Mouse (Mus musculus) adrenal gland, adult 18-20 months (tissue): ENCODE measurements around the gene Pank4. TPM values are rescaled to one million over a fixed set of nuclear protein-coding genes. Genes with fewer than 3 reads are reported as not detected.

Experiments
- DNase-seq, 2 experiments: peaks; one replicate each; pipeline ENCODE4 v3.0.0; 2021 to 2022; ENCODE audit warnings: low spot score in 2 of 2
- long read RNA-seq, 2 experiments: library from polyadenylated mRNA; stranded (forward); transcript quantifications; one replicate each; pipeline ENCODE4 v2.0.0; 2021
- total RNA-seq, 2 experiments: library from RNA; stranded (reverse); gene quantifications; 1 replicate in 1 of 2; 2 replicates in 1 of 2; pipeline ENCODE4 v1.2.3; 2021

Pank4 gene
- total RNA-seq: 10 to 100 TPM; 28.3 to 31.9 TPM
- long read RNA-seq, experiment 1, transcript Pank4-201 (19 exons, 2,508 nt): major isoform, 17 of 34 reads
- long read RNA-seq, experiment 1, partial matches to known transcripts: 2 of 34 reads
- long read RNA-seq, experiment 1, other reads (novel, unspliced or antisense): 15 of 34 reads
- long read RNA-seq, experiment 2, transcript Pank4-201 (19 exons, 2,508 nt): major isoform, 53 of 90 reads
- long read RNA-seq, experiment 2, partial matches to known transcripts: 7 of 90 reads
- long read RNA-seq, experiment 2, other reads (novel, unspliced or antisense): 29 of 90 reads

DNA sequence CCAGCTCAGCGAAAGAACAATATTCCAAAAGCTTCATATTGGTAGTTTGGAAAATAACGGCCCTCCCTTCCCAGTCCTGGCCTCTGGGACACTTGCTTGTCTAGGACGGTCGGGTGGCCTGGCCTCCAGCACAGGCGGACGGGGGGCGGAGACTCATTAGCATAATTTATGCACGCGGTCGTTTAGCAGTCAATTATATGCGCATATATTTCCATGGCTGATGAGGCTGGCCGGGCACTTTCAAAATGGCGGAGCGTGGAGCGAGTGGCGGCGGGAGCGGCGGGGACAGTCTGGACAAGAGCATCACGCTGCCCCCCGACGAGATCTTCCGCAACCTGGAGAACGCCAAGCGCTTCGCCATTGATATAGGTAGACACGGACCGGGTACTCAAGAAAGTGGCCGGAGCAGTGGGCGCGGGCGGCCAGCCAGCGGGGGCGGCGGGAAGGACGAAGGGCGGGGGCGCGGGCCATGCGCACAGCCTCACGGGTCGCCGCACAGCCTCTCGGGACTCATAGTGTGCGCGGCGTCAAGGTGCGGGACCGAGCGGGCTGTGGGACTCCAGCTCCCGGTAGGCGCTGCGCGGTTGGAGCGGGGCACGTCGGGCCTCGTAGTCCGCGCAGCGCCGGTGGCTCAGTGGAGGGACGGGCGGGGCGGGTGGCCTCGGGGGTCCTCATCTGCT is at the start of gene Pank4:
Gene Pank4, plus strand, starts transcription at position 223 of the 680 bp plus-strand sequence.
- peak; percentile 81 to 85 for DNase-seq

DNA sequence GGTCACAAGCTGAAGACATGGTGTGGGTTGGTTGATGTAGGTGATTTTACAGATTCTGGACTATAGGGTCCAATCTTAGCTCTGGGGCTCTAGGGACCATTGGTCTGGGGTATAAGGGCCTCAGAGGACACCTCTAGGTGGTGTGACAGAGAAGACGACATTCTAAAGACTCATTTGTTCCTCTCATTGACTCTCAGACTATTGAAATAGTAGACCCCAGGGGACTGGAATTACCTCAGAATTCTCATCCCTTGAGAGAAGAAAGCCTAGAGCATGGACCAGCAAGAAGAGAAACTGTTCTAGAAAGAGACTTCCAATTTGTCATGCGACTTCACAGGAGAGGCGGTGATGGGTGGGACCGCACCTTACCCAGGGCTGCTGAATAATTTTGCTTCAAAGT is 49.7 kb upstream of the Pank4 start:
- DNase-seq: no peak

DNA sequence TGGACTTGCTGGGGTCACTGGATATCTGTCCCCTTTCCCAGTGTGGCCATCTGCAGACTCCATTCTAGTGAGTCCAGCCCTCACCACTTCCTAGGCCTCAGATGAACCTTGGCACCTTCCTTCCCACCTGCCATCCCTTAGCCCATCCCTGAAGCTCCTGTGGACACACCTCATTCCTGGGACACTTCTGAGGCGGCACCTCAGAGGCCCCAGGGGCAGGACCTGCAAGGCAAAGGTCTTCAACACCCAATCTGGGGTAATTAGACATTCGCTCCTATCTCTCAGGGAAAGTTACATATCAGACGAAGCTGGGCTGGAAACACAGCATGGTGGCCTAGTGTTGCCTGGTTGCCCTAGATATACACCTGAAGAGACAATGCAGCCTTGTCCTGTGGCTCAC is 49.2 kb upstream of the Pank4 start:
- no peak for DNase-seq

- no peak for DNase-seq
These were observed 48.6 kb upstream of the Pank4 start for GRCm38 (mm10) chr4:154915286-154915685.

DNA sequence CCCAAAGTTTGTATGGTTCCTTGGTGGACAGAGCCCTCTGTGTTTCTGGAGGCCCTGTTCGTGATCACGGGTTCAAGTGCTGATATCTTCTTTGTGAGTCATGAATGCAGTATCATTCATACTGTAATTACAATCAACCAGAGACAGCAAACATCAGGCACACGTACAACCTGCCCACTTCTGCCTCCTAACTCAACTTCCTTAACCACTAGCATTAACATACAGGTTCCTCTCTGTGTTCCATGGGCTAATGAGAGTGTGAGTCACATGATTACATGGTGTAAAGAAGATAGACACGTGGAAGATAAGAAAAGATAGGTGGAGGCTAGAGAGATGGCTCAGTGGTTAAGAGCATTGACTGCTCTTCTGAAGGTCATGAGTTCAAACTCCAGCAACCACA is 47.3 kb upstream of the Pank4 start:
- no peak for DNase-seq

DNA sequence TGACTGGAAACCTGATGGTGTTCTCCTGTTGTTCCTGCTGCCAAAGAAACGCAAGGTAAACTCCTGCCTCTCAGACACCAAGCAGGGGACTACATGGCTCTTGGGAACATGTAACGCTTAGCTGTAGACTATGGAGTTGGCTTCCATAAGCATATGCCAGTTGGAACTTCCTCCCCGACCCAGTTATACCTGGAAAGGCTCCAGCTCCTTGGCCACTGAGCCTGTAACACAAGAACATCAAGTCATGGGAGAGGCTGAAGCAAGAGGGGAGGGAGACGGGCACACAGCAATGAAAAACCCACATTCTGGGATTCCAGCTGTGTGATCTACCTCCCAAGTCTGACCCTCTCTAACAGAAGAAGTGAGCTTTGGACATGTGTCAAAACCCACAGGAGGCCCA is 41.6 kb upstream of the Pank4 start:
- no peak for DNase-seq

DNA sequence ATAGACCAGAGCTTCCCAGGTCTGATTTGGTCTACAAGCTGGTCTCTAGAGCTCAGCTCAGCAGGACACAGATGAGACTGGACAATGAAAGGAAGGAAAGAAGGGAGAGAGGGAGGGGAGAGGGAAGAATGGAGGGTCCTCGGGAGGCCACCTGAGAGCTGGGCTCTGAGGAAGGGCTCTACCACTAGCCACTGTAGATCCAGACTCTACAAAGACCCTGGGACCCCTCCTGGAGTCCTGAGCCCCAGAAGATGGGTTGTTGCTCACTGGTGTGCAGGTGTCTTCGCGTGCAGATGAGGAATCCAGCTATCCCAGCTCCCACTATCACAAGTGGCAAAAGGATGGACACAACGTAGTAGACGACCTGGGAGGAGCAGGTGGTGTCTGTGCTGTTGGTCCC is 41.0 kb upstream of the Pank4 start:
- DNase-seq: no peak

GRCm38 (mm10) chr4:154925413-154925812 is 38.5 kb upstream of the Pank4 start:
- DNase-seq: no peak

DNA sequence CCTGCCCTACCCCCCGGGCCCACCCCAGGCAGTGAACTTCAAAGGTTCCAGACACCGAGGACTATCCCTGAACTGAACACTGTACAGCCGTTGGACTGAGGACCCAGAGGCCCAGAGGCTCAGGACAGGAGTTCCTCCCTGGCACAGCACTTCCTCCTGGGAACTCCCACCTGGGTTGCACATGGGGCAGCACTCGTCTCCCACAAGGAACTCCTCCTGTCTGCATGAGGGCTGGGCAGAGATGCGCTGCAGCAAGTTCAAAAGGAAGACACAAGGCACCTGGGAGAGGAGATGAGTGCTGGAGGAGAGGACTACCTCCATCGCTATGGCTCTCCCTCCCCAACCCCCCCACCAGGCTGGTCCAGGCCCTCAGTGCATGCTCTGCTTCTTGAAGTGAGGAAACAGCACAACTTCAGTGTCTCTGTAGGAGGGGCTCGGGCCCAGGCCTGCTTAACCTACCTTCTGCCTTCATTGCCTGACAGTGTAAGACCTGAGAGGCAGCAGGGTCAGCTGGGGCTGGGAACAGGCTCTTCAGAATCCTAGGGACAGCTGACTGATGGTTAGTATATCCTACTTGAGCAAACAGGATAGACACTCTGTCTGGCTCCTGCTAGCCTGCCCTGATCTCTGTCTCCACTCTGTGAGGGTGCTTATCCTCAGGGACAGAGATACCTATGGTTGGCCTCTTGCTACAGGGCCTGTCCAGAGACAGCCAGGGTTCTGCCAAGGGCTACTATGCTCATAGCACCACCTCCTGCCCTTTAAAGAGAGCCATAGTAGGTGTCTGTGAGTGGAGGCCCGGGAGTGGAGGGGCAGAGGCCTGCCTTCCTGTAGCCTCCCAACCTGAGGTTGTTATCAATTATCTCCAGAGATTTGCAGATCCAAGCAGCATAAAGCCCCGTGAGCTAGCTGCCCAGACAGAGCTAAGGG is 36.7 kb upstream of the Pank4 start:
- no peak for DNase-seq

DNA sequence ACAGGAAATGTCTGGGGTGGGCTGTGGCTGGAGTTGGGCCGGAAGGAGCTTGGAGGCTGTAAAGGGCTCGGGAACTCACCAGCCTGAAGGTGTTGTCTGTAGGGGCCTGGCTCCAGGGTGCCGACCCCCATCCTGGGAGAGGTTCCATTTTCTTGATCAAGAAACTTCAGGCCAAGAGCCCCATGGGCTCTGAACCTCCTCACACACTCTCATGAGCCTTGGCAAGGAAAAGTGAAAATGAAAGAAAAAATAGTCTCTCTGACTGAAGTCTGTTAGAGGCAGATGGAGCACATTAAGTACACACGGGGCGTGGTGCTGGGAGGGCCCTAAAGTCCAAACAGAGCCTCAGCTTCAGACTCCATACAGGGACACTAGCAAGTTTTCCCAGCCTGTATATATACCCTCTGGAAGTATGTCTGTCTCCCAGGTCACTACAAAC is 36.0 kb upstream of the Pank4 start:
- DNase-seq: no peak

GRCm38 (mm10) chr4:154928395-154929087 is 35.4 kb upstream of the Pank4 start, which contains the start of gene Tnfrsf14:
Gene Tnfrsf14 (minus strand): TSS chr4:154928563.
- DNase-seq: peak in 1 of 2 experiments; percentile 6

GRCm38 (mm10) chr4:154929088-154929660 is 34.7 kb upstream of the Pank4 start:
- DNase-seq: no peak

GRCm38 (mm10) chr4:154933306-154933907 is 30.5 kb upstream of the Pank4 start:
- DNase-seq: no peak

- DNase-seq: no peak
These were observed 29.1 kb upstream of the Pank4 start for GRCm38 (mm10) chr4:154934800-154935199.

DNA sequence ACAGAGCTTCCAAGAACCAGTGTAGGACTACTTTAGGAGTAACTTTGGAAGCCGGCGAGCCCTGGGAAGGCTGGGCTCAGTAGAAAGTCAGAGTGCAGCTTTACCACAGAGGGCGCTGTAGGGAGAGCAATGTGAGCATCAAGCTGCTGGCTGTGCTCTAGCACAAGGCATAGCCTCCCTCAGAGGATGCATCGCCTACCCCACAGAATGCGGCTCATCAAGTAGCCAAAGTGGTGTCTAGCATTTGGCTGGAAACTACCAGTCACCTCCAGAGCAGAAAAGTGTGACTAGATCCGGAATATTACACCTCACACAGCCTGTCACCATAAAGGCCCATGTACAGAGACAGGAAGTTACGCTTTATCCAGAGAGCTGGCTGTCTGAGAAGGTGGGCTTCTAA is 28.1 kb upstream of the Pank4 start:
- DNase-seq: no peak

- no peak for DNase-seq
These were observed 27.2 kb upstream of the Pank4 start for GRCm38 (mm10) chr4:154936542-154937255.

DNA sequence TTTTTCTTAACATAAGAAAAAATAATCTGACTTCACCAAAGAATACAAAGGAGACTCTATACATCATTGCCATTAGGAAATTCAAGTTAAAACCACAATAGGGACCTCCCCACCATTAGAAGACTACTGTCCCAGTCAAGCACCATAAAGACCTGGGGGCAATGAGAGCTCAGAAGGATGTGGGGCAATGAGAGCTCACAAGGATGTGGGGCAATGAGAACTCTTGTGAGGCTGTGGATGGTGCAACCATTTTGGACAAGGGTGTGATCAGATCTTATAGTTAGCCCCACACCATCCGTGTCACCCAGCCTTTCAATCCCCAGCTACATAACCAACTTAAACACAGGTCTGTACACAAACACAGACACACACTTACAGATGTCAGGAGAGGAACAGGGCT is 26.2 kb upstream of the Pank4 start:
- DNase-seq: no peak

- no peak for DNase-seq
These were observed 23.8 kb upstream of the Pank4 start for GRCm38 (mm10) chr4:154940156-154940555.

GRCm38 (mm10) chr4:154941831-154942230 is 22.1 kb upstream of the Pank4 start:
- DNase-seq: no peak
